Mouse (Mus musculus): Measurements from ENCODE around the gene Adam1a. TPM values are rescaled to one million over a fixed set of nuclear protein-coding genes. Genes with fewer than 3 reads are reported as not detected.
A peak's percentile ranks its signal among the peaks of the same experiment; 100 is the strongest.

Gene Adam1a
- polyA plus RNA-seq, 1 experiment from 2014 or later, result 3.8 TPM

DNA sequence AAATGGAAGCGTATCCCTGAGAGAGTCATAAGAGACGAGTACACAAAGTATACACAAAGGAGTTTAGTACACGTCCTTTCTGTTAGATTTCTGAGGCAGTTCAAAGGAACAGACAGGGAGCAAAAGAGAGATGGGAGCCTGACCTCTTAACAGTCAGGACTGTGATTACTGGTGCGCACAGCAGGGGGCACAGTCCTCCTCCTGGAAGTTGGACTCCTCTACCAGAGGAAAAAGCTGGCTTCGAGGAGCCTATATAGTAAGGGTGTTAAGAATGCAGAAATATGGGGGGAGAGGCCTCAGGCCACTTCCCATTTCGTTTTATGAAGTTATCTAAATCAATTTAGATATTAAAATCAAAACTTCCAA, 1.2 kb upstream of the Adam1a start:
- H3K9ac ChIP-seq, result peak overlapping the region; percentile 99
- WGBS, result 42% methylated on average over 6 of the region's 6 CpGs
- H3K9me3 ChIP-seq (replicated peaks), result no peaks in the 10 kb centered on the region
- ATAC-seq (ENCODE audit: low FRiP score), result peak; percentile 26; the same call in 1 of the 2 replicates
- H3K27ac ChIP-seq, result no peak overlapping the region
- H3K4me1 ChIP-seq, result peaks cover 29% of the 10 kb centered on the region
- no peaks in the 10 kb centered on the region for H3K27me3 ChIP-seq
- H3K4me3 ChIP-seq, result peak overlapping the region; percentile 100
- no peaks in the 10 kb centered on the region for H3K36me3 ChIP-seq
- H3K4me2 ChIP-seq (replicated peaks), result peak overlapping the region; percentile 93

DNA sequence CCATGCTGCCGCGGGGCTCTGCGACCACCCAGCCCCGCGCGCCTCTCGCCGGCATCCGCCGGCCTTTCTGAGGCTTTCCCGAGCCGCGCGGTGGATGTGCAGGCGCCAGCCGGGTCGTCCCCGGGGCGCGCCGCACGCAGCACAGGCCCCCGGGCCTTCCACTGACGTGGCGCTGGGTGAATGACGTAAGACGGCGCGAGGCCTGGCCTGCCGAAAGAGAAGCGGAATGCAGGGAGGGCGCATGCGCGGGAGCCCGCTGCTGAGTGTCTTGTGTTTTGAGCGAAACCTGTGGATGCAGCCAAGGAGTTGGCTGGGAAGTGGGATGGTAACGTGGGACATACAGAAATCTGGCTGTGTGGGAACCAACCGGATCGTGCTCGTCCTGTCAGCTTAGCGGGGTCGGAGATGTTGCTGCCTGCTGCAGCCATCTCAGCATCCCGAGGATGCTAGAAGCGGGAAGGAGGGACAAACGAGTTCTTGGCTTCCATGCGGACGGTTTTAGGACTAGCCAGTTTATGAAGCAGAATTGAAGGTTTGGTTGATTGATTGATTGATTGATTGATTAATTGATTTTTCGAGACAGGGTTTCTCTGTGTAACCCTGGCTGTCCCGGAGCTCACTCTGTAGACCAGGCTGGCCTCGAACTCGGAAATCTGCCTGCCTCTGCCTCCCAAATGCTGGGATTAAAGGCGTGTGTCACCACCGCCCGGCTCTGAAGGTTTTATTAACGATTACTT, 679 bp upstream of the Adam1a start, which contains the start of gene Mapkapk5:
TSS of gene Mapkapk5 (minus strand) at position 113 of the 737 bp plus-strand sequence.
- 3% methylated on average over 55 of the region's 55 CpGs for WGBS
- peak; percentile 95 for ATAC-seq (ENCODE audit: low FRiP score)
- H3K4me3 ChIP-seq, result peak within 1 kb of the TSS; percentile 100

DNA sequence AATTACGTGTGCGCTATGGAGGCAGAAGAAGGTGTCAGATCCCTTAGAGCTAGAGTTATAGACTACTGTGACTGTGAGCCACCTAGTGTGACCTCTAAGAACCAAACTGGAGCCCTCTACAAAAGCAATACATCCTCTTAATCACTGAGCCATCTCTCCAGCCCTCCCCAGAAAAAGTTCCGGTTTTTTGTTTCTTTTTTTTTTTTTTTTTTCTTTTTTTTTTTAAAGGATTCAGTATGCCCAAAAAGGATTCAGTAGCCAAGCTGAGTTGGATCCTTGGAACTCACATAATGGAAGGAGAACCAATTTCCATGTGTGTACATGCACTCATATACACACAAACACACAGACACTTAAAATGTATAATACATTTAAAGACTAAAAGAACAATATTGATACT, 1.9 kb downstream of the Adam1a start:
- H3K4me3 ChIP-seq, result no peak overlapping the region
- no peaks in the 10 kb centered on the region; the same call in 1 of the 2 replicates for H3K36me3 ChIP-seq
- peaks cover 29% of the 10 kb centered on the region for H3K4me1 ChIP-seq
- H3K9me3 ChIP-seq (replicated peaks), result no peaks in the 10 kb centered on the region
- no peak for ATAC-seq (ENCODE audit: low FRiP score)
- H3K9ac ChIP-seq, result no peak overlapping the region
- no peak overlapping the region for H3K27ac ChIP-seq
- WGBS, result 81% methylated on average over 3 of the region's 3 CpGs
- no peak overlapping the region for H3K4me2 ChIP-seq (replicated peaks)
- no peaks in the 10 kb centered on the region for H3K27me3 ChIP-seq

More for the DNA sequence above, 679 bp upstream of the Adam1a start, which contains the start of gene Mapkapk5:
- Histone ChIP-seq H3K27me3 (no peaks in the 10 kb centered on the region), H3K4me2 (replicated peaks) (peak within 1 kb of the TSS; percentile 93), H3K4me1 (peaks cover 29% of the 10 kb centered on the region), H3K9me3 (replicated peaks) (no peaks in the 10 kb centered on the region), H3K27ac (peak within 1 kb of the TSS; percentile 97), H3K9ac (peak within 1 kb of the TSS; percentile 99), H3K36me3 (no peaks in the 10 kb centered on the region)

DNA sequence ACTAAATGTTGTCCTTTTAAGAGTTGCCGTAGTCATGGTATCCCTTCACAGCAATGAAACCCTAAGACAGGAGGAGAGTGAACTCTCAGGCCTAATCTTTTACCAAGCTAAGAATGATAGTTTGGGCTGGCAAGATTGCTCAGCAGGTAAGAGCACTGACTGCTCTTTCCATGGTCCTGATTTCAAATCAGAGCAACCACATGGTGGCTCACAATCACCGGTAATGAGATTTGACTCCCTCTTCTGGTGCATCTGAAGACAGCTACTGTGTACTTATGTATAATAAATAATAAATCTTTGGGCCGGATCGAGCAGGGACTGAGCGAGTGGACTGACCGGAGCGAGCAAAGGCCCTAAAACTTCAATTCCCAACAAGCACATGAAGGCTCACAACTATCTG, 4.0 kb downstream of the Adam1a start:
- H3K9me3 ChIP-seq (replicated peaks), result no peaks in the 10 kb centered on the region
- no peak for ATAC-seq (ENCODE audit: low FRiP score)
- H3K36me3 ChIP-seq, result peaks cover 13% of the 10 kb centered on the region
- H3K9ac ChIP-seq, result no peak overlapping the region
- no peak overlapping the region for H3K4me3 ChIP-seq
- no peak overlapping the region for H3K4me2 ChIP-seq (replicated peaks)
- WGBS, result 90% methylated on average over 7 of the region's 7 CpGs
- no peak overlapping the region for H3K27ac ChIP-seq
- peaks cover 23% of the 10 kb centered on the region for H3K4me1 ChIP-seq
- H3K27me3 ChIP-seq, result no peaks in the 10 kb centered on the region

DNA sequence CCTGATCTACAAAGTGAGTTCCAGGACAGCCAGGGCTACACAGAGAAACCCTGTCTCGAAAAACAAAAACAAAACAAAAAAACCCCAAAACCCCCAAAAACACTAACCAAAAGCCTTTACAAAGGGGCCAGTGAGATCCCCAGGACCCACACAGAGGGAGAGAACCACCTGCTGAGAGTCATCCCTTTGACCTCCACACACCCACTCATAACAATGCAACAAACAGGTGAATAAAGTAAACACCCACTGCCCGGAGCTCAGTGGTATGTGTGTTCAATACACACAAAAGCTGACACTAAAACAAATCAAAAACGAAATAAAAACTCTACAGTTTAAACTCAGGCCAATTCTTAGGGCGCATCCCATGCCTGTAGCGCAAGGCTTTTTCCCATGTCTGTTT, 5.2 kb downstream of the Adam1a start:
- H3K27ac ChIP-seq, result no peak overlapping the region
- no peaks in the 10 kb centered on the region for H3K27me3 ChIP-seq
- H3K4me1 ChIP-seq, result peaks cover 22% of the 10 kb centered on the region
- whole genome bisulfite sequencing, result 94% methylated on average over 5 of the region's 5 CpGs
- no peaks in the 10 kb centered on the region for H3K9me3 ChIP-seq (replicated peaks)
- ATAC-seq (ENCODE audit: low FRiP score), result no peak
- H3K36me3 ChIP-seq, result peaks cover 24% of the 10 kb centered on the region
- H3K4me3 ChIP-seq, result no peak overlapping the region
- no peak overlapping the region for H3K4me2 ChIP-seq (replicated peaks)
- H3K9ac ChIP-seq, result no peak overlapping the region

DNA sequence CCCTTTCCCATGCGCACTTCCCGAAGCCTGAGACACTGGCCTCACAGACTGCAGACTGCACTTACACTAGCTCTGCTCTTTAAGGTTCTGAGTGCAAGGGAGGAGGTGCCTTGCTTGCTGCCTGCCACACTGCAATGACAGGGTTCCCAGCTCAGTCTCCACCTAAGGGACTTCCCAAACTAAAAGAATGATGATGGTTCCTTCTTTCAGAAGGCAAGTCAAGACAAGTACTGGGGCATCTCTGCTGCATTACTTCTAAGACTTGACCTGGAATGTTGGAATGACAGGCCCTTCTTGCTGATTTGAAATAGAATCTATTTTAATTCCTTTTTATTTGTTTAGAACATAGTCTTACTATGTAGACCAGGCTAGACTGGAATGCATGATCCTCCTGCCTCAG, 7.7 kb downstream of the Adam1a start:
- no peak for ATAC-seq (ENCODE audit: low FRiP score)
- Histone ChIP-seq H3K4me2 (replicated peaks) (no peak overlapping the region), H3K4me3 (no peak overlapping the region), H3K9me3 (replicated peaks) (no peaks in the 10 kb centered on the region), H3K9ac (no peak overlapping the region), H3K36me3 (peaks cover 46% of the 10 kb centered on the region), H3K4me1 (peaks cover 4% of the 10 kb centered on the region; the same call in 1 of the 2 replicates), H3K27me3 (no peaks in the 10 kb centered on the region), H3K27ac (no peak overlapping the region)
- 92% methylated on average over 2 of the region's 2 CpGs for WGBS

DNA sequence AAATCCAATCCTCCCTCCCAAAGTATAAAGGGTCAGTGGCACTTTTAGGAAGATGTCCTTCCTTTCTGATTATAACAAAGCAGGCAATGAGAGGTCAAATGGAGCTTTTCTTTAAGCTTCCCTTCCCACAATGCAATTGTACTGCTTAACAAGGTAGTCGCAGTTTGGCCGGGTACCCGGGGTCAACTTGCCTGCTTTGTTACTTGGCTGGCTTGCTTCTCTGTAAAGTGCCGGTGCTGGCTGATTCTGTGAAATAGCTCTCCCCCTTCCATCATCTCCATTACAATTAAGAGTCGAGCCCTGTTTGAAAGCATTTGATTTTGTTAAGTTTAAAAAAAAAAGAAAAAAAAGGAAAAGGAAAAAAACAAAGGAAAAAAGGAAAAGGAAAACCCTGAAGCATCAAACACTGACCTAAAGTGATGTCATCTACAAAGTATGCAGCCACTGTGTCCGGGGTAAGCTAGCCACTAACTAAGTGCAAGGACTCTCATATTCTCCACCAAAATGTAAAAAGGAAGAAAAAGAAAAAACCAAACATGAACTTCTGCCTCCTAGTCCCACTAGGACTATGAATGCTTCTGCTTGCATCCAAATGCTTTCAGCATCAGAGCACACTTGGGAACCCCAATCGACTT, 8.2 kb downstream of the Adam1a start:
- Histone ChIP-seq H3K9me3 (replicated peaks) (no peaks in the 10 kb centered on the region), H3K36me3 (peaks cover 51% of the 10 kb centered on the region), H3K4me1 (no peaks in the 10 kb centered on the region), H3K4me3 (no peak overlapping the region), H3K4me2 (replicated peaks) (no peak overlapping the region), H3K27ac (no peak overlapping the region), H3K27me3 (no peaks in the 10 kb centered on the region), H3K9ac (no peak overlapping the region)
- 59% methylated on average over 7 of the region's 7 CpGs for WGBS
- ATAC-seq (ENCODE audit: low FRiP score), result no peak

DNA sequence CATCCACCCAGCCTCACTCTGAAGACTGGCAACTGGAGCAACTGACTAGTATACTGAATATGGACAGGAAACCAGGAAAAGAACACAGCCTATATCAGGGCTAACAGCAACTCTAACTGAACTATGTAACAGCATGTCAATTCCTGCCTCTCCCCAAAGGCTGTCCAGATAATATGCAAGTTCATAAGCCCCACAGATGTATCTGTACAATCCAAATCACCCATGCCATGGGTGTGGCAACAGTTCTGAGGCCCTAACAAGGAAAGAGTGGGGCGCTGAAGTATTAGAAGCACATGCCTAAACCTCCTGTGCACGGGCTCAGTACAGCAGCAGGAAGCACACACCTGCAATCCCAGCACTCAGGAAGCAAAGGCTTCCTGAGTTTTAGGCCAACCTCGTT, 10.2 kb downstream of the Adam1a start:
- Histone ChIP-seq H3K4me3 (no peak overlapping the region), H3K27me3 (no peaks in the 10 kb centered on the region), H3K4me1 (no peaks in the 10 kb centered on the region), H3K9me3 (replicated peaks) (no peaks in the 10 kb centered on the region), H3K36me3 (peaks cover 67% of the 10 kb centered on the region), H3K4me2 (replicated peaks) (no peak overlapping the region), H3K27ac (no peak overlapping the region), H3K9ac (no peak overlapping the region)
- ATAC-seq (ENCODE audit: low FRiP score), result no peak
- WGBS, result 94% methylated on average over 3 of the region's 3 CpGs

DNA sequence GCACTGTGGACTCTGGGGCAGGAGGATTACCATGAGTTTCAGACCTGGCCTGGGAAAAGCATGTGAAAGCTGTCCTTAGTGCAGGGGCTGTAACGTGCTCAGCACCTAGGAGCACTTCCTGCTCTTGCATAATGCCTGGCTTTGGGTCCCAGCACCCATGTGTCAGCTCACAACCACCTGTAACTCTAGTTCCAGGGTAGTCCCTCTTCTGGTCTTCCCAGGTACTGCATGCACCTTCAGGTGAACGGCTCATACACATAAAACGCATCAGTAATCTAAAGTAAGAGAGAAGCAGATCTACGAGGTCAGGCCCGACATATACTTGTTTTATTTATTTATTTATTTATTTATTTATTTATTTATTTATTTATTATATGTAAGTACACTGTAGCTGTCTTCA, 10.8 kb downstream of the Adam1a start:
- H3K4me2 ChIP-seq (replicated peaks), result no peak overlapping the region
- H3K27ac ChIP-seq, result no peak overlapping the region
- no peaks in the 10 kb centered on the region for H3K27me3 ChIP-seq
- WGBS, result 95% methylated on average over 5 of the region's 5 CpGs
- H3K36me3 ChIP-seq, result peaks cover 73% of the 10 kb centered on the region
- H3K4me3 ChIP-seq, result no peak overlapping the region
- no peak overlapping the region for H3K9ac ChIP-seq
- H3K9me3 ChIP-seq (replicated peaks), result no peaks in the 10 kb centered on the region
- ATAC-seq (ENCODE audit: low FRiP score), result no peak
- no peaks in the 10 kb centered on the region for H3K4me1 ChIP-seq

DNA sequence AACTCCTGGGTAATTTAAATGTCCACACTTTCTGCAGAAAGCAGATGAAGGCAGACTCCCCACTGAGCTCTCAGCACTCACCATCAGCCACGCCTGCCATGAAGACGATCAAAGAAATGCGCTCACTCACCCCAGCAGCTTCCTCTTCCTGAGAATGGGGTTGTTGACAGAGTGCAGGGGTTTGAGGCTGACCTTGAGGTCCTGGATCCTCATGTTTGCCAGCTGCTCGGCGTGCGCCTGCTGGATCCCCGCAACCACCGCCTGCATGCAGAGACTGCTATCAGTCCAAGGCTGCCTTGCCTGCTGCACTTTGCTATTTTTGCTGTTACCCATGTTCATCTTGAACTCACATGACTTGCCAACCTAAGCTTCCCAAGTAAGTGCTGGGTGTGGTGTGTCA, 18.3 kb downstream of the Adam1a start:
- H3K4me3 ChIP-seq, result no peak overlapping the region
- 62% methylated on average over 8 of the region's 8 CpGs for WGBS
- no peak for ATAC-seq (ENCODE audit: low FRiP score)
- H3K9me3 ChIP-seq (replicated peaks), result no peaks in the 10 kb centered on the region
- H3K4me1 ChIP-seq, result no peaks in the 10 kb centered on the region
- no peak overlapping the region for H3K9ac ChIP-seq
- no peaks in the 10 kb centered on the region for H3K27me3 ChIP-seq
- no peak overlapping the region for H3K4me2 ChIP-seq (replicated peaks)
- no peak overlapping the region for H3K27ac ChIP-seq
- peaks cover 79% of the 10 kb centered on the region for H3K36me3 ChIP-seq

DNA sequence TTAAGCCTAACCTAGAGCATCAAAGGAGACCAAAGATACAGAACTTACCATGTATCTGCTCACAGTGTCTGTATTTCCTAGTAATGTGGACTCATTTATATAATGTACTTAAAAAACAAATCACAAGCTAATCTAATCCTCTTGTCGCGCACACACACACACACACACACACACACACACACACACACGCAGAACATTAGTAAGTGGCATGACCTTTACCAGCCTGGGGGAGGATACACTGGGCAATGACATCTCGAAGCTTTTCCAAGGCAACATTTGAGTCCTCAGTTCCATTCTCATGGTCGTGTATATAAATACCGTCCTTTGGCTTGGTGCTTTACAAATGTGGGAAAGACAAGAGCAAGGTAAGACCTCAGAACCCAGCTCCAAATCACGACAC, 18.8 kb downstream of the Adam1a start:
- Histone ChIP-seq H3K9me3 (replicated peaks) (no peaks in the 10 kb centered on the region), H3K36me3 (peaks cover 76% of the 10 kb centered on the region), H3K4me3 (no peak overlapping the region), H3K27ac (no peak overlapping the region), H3K4me2 (replicated peaks) (no peak overlapping the region), H3K27me3 (no peaks in the 10 kb centered on the region), H3K4me1 (no peaks in the 10 kb centered on the region), H3K9ac (no peak overlapping the region)
- WGBS, result 79% methylated on average over 7 of the region's 7 CpGs
- ATAC-seq (ENCODE audit: low FRiP score), result no peak

DNA sequence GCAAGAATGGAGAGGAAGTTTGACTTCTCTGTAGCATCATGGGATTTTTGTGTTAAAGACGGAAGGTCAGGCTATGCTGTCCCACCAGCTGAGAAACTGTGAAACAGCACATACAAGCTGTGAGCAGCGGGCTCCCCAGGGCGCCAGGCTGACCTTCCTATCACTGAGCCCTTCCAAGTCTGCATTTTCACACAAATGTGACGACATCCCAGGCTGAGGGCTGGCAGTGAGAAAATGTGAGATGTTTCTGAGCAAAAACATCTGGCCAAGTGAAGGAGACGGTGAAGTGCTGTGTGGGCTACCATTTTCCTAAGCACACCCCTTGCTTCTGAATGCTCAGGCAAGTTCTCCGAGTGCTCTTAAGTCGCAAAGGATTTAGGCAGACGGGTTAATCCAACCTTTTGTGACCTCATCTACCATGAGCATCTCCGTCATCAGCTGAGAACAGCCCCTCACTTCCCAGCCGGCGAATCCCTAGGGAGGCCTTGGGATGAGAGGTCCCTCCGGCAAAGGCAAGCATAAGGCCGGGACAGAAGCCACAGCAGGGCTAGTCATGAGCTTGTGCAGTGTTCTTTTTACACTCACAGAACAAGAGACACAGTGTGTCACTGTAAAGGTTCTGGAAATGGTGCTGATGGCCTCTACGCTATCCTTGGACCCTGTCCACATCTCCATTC, 19.4 kb downstream of the Adam1a start:
- H3K4me1 ChIP-seq, result no peaks in the 10 kb centered on the region
- H3K27ac ChIP-seq, result no peak overlapping the region
- 83% methylated on average over 14 of the region's 14 CpGs for WGBS
- no peaks in the 10 kb centered on the region for H3K9me3 ChIP-seq (replicated peaks)
- no peak overlapping the region for H3K4me2 ChIP-seq (replicated peaks)
- H3K4me3 ChIP-seq, result no peak overlapping the region
- no peaks in the 10 kb centered on the region for H3K27me3 ChIP-seq
- peaks cover 76% of the 10 kb centered on the region for H3K36me3 ChIP-seq
- H3K9ac ChIP-seq, result no peak overlapping the region
- no peak for ATAC-seq (ENCODE audit: low FRiP score)
